Mouse (Mus musculus) liver, postnatal 0 days (tissue): ENCODE measurements around the gene Meltf. TPM values are rescaled to one million over a fixed set of nuclear protein-coding genes. Genes with fewer than 3 reads are reported as not detected.

Experiments
- ATAC-seq: fragments of 200-750 bp; cut with Nextera tagmentation; 2 replicates; pipeline ENCODE4 v1.8.0; 2017; ENCODE audit warnings: mild to moderate bottlenecking, moderate library complexity
- DNase-seq: peaks from one replicate; pipeline ENCODE4 v3.0.0-alpha.2; 2016
- H3K27ac ChIP-seq: fragments of 300-500 bp; sonication (generic); 2 replicates; pipeline ENCODE4 v1.5.1; 2014; ENCODE audit warnings: antibody characterized with exemption, moderate library complexity, mild to moderate bottlenecking, low read depth
- H3K27me3 ChIP-seq: fragments of 300-500 bp; sonication (generic); 2 replicates; pipeline ENCODE4 v1.6.1; 2014; ENCODE audit warnings: low read length, control low read depth, mixed read lengths; ENCODE audit not compliant: insufficient read depth
- H3K36me3 ChIP-seq: fragments of 300-500 bp; sonication (generic); replicated peaks from 2 replicates; pipeline ENCODE4 v1.6.1; 2014; ENCODE audit warnings: mild to moderate bottlenecking, control low read depth, low read length, moderate library complexity, mixed read lengths; ENCODE audit not compliant: insufficient read depth
- H3K4me1 ChIP-seq: fragments of 300-500 bp; sonication (generic); 2 replicates; pipeline ENCODE4 v1.6.1; 2014; ENCODE audit warnings: antibody characterized with exemption, mild to moderate bottlenecking, control low read depth; ENCODE audit not compliant: insufficient read depth
- H3K4me2 ChIP-seq: fragments of 300-500 bp; sonication (generic); 2 replicates; pipeline ENCODE4 v1.6.1; 2014; ENCODE audit warnings: low read depth, mild to moderate bottlenecking, low read length, moderate library complexity, mixed read lengths
- H3K4me3 ChIP-seq: fragments of 300-500 bp; sonication (generic); 2 replicates; pipeline ENCODE4 v1.5.1; 2014; ENCODE audit warnings: low read depth, low read length
- H3K9ac ChIP-seq: fragments of 300-500 bp; sonication (generic); replicated peaks from 2 replicates; pipeline ENCODE4 v1.6.1; 2014; ENCODE audit warnings: mild to moderate bottlenecking, moderate library complexity
- H3K9me3 ChIP-seq: fragments of 300-500 bp; sonication (generic); 2 replicates; pipeline ENCODE4 v1.6.1; 2016; ENCODE audit warnings: mild to moderate bottlenecking, control low read depth, low read length, mixed read lengths
- CTCF ChIP-seq: sonication (generic); IDR thresholded peaks from 2 replicates; pipeline ENCODE4 v1.5.1; 2016; ENCODE audit warnings: antibody characterized with exemption, low read depth
- EP300 ChIP-seq: IDR thresholded peaks from 2 replicates; pipeline ENCODE4 v1.6.1; 2016; ENCODE audit warnings: antibody characterized with exemption, low read depth, mild to moderate bottlenecking
- WGBS: fragments of 180-500 bp; shearing (Covaris S2); extraction: QIAGEN DNeasy Blood & Tissue Kit; methylation state at CpG from one replicate; pipeline ENCODE4 v1.1.7; 2014; ENCODE audit not compliant: insufficient replicate concordance; 5-methylcytosine and 5-hydroxymethylcytosine counted together
- polyA plus RNA-seq: library from polyadenylated mRNA; unstranded; fragments of >200 nt; fragmentation: Nextera tagmentation; extraction: Ambion mirVana; gene quantifications from 2 replicates; pipeline ENCODE4 v1.2.1, GENCODE M21; 2015

The Meltf gene
- polyA plus RNA-seq, 1 experiment from 2014 or later, result 0.14 TPM

- TF ChIP-seq EP300 (no peak), CTCF (no peak)
These were observed 5.3 kb downstream of the Meltf start for GRCm38 (mm10) chr16:31883902-31884301.

GRCm38 (mm10) chr16:31890907-31891306 is 12.3 kb downstream of the Meltf start:
- WGBS, result 68% methylated on average over 7 of the region's 7 CpGs
- no peaks in the 10 kb centered on the region for H3K36me3 ChIP-seq
- H3K9me3 ChIP-seq, result no peaks in the 10 kb centered on the region
- no peak overlapping the region for H3K4me2 ChIP-seq
- ATAC-seq (no peak), DNase-seq (no peak)
- no peaks in the 10 kb centered on the region for H3K4me1 ChIP-seq
- no peak overlapping the region for H3K4me3 ChIP-seq
- TF ChIP-seq EP300 (no peak), CTCF (no peak)
- H3K27me3 ChIP-seq, result no peaks in the 10 kb centered on the region
- H3K27ac ChIP-seq, result no peak overlapping the region
- H3K9ac ChIP-seq, result no peak overlapping the region

More at GRCm38 (mm10) chr16:31883902-31884301, 5.3 kb downstream of the Meltf start:
- 0 out of 2 replicates have a peak overlapping the region, but pooled peaks have one; percentile 13 for H3K4me2 ChIP-seq
- DNase-seq (no peak), ATAC-seq (no peak)
- H3K4me3 ChIP-seq, result no peak overlapping the region
- WGBS, result 26% methylated on average over 6 of the region's 6 CpGs
- H3K9me3 ChIP-seq, result no peaks in the 10 kb centered on the region
- H3K9ac ChIP-seq, result no peak overlapping the region
- H3K4me1 ChIP-seq, result peaks cover 3% of the 10 kb centered on the region; the same call in 1 of the 2 replicates
- no peaks in the 10 kb centered on the region for H3K36me3 ChIP-seq
- H3K27me3 ChIP-seq, result no peaks in the 10 kb centered on the region
- no peak overlapping the region for H3K27ac ChIP-seq

- no peak overlapping the region for H3K4me3 ChIP-seq
- no peak overlapping the region for H3K9ac ChIP-seq
- 65% methylated on average over 5 of the region's 5 CpGs for WGBS
- no peak overlapping the region for H3K4me2 ChIP-seq
- H3K36me3 ChIP-seq, result no peaks in the 10 kb centered on the region
- no peaks in the 10 kb centered on the region for H3K27me3 ChIP-seq
- TF ChIP-seq EP300 (no peak), CTCF (no peak)
- no peak for DNase-seq
- no peaks in the 10 kb centered on the region for H3K9me3 ChIP-seq
- ATAC-seq, result no peak
- H3K27ac ChIP-seq, result no peak overlapping the region
- no peaks in the 10 kb centered on the region for H3K4me1 ChIP-seq
These were observed 15.0 kb downstream of the Meltf start for GRCm38 (mm10) chr16:31893396-31894141.

- Histone ChIP-seq H3K4me2 (peak overlapping the region; percentile 52), H3K27me3 (no peaks in the 10 kb centered on the region), H3K4me3 (no peak overlapping the region), H3K36me3 (no peaks in the 10 kb centered on the region), H3K9me3 (no peaks in the 10 kb centered on the region), H3K9ac (no peak overlapping the region), H3K4me1 (no peaks in the 10 kb centered on the region), H3K27ac (no peak overlapping the region)
- no peak for DNase-seq
- 18% methylated on average over 29 of the region's 29 CpGs for WGBS
- ATAC-seq, result no peak
- peak; percentile 21 for TF ChIP-seq CTCF
- TF ChIP-seq EP300, result no peak
These were observed 18.6 kb downstream of the Meltf start for GRCm38 (mm10) chr16:31896971-31897774.

- Histone ChIP-seq H3K4me1 (no peaks in the 10 kb centered on the region), H3K27ac (no peak overlapping the region), H3K4me2 (no peak overlapping the region), H3K9me3 (no peaks in the 10 kb centered on the region), H3K36me3 (no peaks in the 10 kb centered on the region), H3K27me3 (no peaks in the 10 kb centered on the region), H3K9ac (no peak overlapping the region), H3K4me3 (no peak overlapping the region)
- ATAC-seq (no peak), DNase-seq (no peak)
- WGBS, result 84% methylated on average over 18 of the region's 18 CpGs
- TF ChIP-seq EP300 (no peak), CTCF (no peak)
These were observed 20.1 kb downstream of the Meltf start for GRCm38 (mm10) chr16:31898546-31899326.

- Histone ChIP-seq H3K4me2 (no peak overlapping the region), H3K9ac (no peak overlapping the region), H3K27me3 (no peaks in the 10 kb centered on the region), H3K36me3 (no peaks in the 10 kb centered on the region), H3K4me1 (peaks cover 7% of the 10 kb centered on the region), H3K4me3 (no peak overlapping the region), H3K27ac (no peak overlapping the region), H3K9me3 (no peaks in the 10 kb centered on the region)
- DNase-seq (no peak), ATAC-seq (no peak)
- WGBS, result 80% methylated on average over 1 of the region's 1 CpGs
- TF ChIP-seq CTCF (no peak), EP300 (no peak)
These were observed 23.3 kb downstream of the Meltf start for GRCm38 (mm10) chr16:31901886-31902285.
